Mouse (Mus musculus) WW6 (cell line): ENCODE results near the gene Pigb.
"Not testable (repeated sequence)": the region's sequence is repeated elsewhere in the genome, so short reads cannot be mapped to it uniquely, and the experiment has no call there.

Experiments used
- DNase-seq: peaks from one replicate; pipeline ENCODE4 v3.0.0-alpha.2; 2013; ENCODE audit warnings: low read depth, low spot score

Pigb gene

DNA sequence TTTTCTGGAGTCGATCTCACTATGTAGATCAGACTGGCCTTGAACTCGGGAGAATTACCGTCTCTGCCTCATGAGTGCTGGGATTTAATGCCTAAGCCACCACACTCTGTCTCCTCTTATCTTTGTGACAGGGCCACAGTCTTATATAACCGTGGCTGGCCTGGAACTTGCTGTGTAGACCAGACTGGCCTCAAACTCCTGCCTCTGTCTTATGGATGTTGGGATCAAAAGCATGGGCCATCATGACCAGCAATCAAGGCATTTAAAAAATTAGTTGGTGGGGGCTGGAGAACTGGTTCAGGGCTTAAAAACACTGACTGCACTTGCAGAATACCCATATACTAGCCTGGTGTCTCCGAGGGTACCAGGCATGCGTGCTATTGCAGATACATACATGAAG, at the start of gene Pigb:
Gene Pigb, minus strand, starts transcription at position 299 of the 400 bp plus-strand sequence.
- no peak for DNase-seq

DNA sequence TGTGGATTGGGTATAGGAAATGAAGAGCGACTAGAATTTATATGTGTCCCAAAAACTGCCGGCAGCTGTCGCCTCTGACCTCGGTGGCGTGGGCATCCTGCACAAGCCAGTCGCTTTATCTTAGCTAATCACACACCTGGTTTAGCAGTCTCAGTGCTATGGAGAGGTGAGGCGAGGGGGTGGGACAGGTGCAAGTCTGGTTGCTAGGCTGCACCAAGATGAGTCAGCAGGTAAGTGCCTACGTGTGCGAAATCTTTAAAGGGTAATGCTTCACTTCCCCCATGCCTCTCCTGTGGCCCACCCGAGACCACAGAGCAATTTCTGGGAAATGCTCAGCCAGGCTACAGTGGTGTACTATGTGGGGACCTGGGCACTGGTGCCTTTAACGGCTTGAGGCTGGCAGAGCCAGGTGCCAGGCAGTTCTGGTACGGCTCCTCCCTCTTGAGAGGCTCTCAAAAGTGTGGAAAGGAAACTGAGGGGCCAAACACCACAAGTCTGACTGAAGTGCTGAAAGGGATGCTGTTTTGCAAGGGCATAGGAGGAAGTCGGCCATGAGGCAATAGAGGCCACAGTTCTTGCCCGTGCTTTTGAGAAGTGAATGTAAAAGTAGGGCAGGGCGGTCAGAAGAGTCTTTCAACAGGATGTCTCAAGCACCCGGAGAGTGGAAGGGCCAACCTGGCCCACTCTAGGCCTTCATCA, 49.2 kb upstream of the Pigb start:
- no peak for DNase-seq

DNA sequence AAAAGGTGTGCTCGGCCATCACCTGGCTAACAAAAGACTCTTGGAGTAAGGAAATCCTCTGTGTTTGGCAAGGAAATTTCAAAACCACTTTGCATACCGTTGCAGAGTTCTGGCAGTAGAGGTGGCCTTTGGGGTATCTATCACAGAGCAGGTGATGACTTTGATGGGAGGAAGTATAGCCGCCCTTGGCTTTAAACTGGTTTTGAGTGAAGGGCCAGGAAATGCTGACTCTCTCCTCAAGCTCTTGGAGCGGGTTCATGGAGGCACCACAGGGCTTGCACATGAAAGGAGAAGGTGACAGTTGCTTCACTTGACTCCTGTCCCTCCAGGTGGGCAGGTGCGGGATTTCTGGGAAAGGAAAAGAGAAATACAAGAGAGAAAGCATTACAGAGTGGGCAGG, 47.4 kb upstream of the Pigb start:
- DNase-seq, result no peak

DNA sequence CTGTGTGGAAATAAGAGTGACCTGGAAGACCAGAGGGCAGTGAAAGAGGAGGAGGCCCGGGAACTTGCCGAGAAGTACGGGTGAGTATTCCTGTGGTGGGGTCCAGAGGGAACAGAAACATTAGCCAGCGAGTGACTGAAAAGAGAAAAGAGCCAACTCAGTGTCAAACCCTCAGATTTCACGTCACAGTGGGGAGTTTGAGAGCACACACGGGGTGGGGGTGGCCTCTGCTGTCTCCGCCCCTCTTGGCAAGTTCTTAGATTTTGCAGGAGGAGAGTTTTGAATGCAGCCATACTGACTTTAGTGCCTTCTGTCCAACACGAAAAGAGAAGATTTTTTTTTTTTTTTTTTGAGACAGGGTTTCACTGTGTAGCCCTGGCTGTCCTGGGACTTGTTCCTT, 46.9 kb upstream of the Pigb start:
- DNase-seq, result no peak

DNA sequence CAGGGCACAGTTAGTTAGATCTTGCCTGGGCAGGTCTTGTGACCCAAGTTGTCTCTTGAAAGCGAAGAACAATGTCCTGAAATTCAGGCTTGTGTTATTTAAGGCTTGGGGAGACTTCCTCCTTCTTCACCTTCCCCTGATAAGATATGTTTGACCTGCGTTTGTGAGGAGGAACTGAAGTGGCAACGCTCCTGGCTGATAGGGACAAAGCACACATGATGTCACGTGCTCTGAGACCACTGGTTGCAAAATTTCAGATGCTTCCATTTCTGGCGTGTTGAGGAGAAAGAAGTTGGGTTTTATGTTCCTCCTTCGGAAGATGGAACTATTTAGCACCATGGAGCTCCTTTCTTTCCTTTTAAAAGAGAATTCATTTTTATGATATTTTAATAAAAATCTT, 45.7 kb upstream of the Pigb start:
- no peak for DNase-seq

DNA sequence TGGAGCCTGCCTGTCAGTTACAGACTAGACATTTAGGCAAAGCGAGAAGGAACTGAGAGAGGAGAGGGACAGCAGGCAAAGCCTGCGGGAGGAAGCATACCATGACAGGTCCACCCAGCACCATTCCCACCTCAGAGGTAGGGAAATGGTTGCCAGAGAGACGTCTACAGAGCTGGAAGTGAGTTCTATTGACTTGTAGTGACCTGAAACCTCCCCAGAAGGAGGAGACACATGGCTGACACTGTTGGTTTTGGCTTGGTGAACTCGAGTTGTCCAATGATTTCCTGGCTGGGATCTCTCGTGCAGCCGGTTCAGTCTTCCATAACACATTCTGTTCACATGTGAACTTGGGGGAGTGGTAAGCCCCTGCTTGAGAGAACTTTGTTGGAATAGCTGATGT, 43.8 kb upstream of the Pigb start:
- no peak for DNase-seq

DNA sequence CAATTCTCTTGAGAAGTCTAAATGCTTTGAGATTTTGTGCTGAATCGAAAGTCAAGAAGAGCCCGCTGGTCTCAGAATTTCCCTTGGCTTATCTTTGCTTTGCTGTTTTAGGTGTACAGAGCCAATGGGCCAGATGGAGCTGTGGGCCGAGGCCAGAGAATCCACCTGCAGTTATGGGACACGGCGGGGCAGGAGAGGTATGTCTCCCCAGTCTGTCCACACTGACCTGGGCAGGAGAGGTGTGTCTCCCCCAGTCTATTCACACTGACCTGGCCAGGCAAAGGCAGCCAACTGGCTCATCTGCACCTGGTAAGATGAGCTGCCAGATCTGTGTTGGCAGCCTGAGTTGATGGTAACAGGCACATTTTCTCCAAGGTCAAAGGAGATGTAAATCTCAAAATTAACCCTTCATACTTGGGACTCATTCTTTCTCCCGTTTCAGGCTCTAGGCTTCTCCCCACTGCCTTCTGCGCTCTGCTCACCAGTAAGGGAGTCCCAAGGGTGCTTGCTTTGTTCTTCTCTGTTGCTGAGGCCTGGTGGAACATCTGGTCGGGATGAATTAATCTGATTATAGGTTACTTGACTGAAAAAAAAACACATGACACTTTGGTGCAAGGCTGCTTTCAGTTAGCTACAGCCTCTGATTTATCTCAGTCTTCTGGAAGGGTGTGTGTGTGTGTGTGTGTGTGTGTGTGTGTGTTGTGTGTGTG, 42.3 kb upstream of the Pigb start:
- no peak for DNase-seq

DNA sequence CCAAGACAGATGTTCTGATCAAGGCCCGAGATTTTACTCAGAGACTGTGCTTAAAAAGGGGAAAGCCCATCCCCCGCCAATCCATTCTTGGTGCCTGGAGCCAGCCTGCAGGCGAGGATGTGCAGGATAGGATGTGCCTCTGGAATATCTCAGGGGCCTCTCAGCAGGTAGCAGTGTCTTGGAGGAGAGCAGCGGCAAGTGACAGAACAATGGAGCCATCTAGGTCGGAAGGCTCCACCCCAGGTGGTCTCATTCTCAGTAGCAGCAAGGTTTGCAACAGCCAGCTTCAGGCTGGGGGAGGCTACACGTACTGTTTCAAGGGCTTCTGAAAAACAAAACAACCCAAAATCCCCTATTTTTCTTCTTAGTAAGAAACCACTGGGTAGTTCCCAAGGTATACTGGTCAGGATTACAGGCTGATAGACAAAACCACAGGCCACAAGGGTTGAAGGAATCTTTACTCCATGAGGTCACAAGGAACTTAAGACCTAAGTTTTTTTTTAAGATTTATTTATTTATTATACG, 39.7 kb upstream of the Pigb start:
- peak; percentile 47 for DNase-seq

DNA sequence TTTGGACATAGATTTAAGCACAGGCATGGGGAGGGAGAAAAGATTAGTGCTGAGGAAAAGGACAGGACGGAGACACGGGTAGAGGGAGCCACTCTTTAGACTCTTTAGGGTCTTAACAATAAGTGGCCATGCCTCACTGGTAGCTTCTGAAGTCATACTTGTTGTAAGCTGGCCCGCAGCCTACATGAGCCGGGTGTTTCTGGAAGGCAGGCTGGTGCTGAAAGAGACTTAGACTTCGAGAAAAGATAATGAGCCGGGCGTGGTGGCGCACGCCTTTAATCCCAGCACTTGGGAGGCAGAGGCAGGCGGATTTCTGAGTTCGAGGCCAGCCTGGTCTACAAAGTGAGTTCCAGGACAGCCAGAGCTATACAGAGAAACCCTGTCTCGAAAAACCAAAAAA, 39.2 kb upstream of the Pigb start:
- DNase-seq, result not testable (repeated sequence)

DNA sequence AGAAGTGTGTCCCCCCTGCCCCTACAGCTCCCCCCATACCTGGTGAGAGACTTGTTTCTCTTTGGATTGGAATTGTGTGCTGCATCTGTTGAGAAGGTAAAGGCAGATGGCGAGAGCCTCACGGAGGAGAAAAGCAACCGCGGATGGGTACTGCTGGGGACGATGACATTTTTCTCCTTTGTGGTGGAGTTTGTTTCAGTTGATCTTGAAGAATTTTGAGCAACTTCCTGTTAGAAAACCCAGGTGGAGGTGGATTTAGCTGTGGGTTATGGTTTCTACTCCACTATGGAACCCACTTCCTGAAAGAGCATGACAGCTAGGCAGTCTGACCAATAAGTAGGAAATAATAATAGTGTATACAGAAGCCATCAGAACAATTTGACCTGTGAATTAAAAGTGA, 33.0 kb upstream of the Pigb start:
- no peak for DNase-seq

DNA sequence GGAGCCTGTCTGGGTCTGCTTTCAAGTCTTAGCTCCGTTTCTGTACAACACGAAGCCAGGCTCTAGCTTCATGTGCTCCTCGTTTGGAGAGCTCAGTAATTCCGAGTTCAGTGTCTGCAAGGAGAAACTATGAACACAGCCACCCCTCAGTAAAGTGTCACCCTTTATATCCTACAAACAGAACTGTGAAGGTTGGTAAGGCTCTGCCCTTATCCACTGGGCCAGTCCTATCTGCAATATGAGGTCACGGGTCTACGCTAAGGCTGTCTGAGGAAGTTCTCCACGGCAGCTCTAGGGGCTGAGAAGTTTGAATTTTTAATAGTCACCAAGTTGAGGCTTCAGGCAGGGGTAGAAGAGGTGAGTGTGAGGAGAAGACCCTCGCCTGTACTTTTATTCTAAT, 32.2 kb upstream of the Pigb start:
- no peak for DNase-seq

DNA sequence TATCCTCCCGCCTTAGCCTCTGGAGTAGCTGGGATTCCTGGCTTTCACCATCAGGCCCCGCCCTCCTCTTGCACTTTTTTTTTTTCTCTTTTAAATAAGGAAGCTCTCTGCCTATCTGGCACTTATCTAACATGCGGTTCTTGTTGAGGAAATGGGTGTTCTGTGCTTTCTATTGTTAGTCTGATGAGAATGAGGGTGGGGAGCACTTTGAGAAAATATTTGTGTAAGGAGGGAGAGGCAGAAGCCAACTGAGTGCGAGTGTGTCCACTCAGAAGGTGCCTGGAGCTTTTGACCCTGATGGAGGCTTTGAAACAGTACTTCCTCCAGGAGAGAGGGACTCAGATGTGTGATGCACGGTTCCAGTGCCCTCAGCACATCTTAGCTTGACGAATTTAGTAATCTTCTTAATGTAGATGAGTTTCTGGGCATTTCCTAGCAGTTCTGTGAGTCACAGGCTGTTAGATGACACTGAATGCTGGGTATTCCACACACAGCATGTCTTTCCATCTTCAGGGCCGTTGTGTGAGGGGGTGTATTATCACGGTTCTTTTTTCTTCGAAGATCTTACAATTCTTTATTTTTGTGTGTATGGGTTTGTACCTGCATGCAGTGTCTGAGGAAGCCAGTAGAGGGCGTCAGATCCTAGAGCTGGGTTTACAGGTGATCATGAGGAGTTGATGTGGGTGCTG, 30.9 kb upstream of the Pigb start:
- DNase-seq, result peak; percentile 40

DNA sequence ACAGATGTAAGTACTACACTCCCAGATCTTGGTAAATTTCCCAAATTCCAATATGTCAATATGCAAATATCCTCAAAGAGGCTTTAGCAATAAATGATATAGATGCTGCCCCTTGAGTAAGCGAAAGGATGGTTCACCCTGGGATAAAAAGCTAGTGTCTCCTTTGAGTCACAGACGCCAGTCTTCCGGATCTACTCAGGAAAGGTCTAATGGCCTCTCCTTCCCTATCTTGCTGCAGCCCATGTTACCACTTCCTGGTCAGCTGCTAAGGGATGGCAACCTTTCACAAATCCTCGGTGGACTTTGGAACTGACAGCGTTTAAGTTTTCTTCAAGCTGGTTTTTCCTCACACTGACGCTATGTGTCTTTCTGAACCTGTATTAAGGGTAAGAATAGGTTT, 28.5 kb upstream of the Pigb start:
- DNase-seq, result no peak

DNA sequence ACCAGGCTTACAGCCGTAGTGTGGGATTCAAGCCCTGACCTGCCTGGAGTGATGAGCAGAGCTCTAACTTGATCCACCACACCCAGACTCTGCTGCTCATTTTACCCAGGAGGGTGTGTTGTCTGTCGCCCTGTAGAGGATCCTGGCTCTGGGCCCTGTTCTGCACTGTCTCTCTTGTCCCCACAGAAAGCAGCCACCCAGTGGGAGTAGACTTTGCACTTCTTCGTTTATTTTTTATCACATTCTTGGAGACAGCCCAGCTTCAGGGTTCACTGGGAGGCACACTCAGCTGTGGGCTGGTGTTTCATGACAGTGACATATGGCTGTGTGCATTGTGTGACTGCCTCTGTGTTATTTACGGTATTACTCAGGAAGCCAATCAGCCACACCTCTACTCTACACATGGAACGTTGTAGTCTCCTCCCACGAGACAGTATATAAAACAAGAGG, 28.1 kb upstream of the Pigb start:
- DNase-seq, result no peak

DNA sequence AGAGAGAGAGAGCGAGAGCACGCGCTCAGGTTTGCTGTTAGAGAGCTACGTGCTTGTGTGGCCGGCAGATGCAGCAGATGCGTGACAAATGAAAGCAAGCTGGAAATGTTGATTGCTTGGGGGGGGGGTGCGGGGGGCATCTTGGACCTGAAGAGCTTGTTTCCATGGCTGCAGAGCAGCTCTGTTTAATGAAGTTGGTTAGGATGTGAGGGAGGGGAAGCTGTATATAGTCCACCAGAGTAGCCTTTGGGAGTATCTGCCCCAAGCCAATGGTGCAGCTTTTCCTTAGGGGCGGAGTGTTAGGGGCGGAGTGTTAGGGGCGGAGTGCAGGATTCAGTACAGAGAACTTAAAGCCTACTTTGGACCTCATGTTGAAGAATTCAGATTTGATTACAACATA, 26.9 kb upstream of the Pigb start:
- no peak for DNase-seq

DNA sequence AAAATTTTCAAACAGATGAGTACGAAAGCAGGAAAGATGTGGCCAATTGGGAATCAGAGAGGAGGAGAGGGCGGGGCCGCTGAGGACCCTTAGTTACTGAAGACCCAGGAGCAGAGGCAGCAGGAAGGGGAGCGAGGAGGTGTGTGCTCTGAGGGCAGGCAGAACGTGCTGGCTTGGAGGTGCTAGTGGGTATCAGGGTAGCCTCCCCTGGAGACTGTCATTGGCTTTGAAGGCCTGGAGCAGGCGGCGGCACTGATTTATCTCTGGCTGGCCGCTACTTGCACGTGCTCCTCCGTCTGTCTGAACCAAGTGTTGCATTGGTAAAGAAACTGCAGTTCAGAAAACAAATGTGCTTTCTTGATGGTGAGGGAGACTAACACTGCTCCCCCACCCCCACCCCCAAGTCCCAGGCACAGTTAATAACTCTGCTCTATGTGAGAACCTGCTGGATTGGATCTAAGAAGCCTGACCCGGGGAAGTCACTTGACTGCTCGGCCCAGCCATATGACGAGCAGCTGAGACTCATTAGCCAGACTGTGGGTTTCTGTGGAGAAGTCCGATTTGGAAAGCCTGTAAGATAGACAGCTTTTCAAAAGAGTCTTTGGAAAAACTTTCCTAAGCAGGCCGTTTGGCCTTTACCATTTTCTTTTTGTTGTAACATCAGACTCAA, 23.6 kb upstream of the Pigb start:
- DNase-seq, result no peak

DNA sequence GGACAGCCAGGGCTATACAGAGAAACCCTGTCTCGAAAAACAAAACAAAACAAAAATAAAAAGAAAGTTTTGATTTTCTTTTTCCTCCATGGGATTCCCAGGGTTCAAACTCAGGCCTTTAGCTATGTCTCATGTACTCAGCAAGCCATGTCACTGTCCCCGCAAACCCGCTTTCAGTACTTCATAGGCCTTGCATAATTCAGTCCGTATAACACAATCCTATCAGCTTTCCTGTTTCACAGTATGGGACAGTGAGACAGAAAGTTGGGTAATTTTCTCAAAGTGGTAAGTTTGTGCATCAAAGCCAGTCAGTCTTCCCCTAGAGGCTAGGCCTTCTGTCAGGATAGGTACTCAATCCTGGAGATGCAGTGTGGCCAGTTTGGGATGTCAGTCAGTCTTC, 19.0 kb upstream of the Pigb start:
- DNase-seq, result no peak

DNA sequence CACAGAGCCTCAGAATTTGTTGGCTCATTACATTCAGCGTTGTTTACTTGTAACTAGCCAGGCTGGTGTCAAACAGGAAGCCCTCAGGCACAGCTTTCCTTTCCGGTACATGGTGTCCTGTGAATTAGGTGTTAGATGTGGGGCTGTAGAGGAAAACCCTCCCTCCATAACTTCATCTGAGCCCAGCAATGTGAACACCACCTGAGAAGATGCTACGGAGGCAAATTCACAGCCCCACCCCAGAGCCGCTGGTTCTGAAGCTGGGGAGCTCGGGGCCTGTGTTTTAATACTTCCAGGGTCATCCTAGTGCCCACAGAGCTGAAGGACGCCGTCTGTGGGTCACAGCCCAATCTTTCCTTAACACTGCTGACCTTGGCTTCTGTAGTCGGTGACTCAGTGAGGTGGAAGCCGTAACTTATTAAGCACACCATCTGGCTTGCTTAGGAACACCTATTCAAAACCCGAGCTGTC, 15.3 kb upstream of the Pigb start:
- no peak for DNase-seq

DNA sequence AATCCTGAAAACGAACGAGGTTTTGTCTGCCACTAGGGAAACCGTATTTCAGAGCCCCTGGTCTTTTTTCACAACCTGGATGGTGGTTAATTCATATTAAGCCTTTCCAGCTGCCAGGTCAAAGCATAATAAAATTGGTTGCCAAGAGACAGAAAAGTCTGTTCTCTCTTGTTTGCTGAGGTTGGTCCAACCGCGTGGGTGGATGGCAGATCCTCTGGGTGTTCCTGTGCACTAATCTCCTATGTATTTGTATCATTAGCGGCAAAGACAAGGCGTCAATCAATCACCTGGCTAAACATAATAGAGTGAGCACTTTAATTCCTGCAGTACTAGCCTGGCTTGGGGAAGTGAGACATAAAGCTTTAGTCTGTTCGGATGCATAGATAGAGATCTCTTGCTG, 10.4 kb upstream of the Pigb start:
- DNase-seq, result no peak

DNA sequence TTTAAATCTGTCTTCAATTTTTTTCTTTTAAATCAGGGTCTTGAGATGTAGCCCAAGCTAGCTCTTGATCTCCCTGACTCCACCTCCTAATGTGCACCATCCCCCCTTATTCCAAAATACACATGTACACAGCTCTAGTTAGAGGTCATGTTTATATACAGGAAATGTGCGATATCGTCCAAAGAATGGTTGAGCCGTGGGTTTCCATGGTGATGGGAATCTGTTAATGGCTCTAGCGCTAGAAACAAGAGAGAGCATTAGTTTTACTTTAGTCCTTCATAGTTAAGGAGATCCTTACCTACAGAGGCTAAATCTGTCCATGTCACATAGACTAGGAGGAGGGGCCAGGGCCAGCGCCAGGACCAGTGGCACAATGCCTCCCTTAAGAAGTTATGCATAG, 9.7 kb upstream of the Pigb start:
- DNase-seq, result no peak

DNA sequence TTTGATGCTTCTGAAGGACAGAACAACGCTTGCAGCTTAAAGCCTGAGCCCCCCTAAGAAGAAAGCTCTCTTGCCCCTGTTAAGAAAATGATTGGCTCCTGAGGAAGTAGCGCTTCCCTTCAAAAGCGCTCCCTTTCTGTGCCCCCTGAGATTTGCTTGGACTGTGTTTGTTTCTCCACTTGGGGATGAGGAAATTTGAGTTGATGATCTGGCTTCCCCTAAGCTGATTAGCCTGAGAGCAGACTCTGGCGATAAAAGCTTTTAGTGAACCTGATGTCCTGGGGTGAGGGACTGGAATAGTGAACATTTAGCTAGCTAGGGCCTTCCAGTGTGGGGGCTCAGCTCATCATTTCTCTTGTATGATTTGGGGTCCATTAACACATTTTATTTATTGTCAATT, 8.7 kb upstream of the Pigb start:
- DNase-seq, result no peak

DNA sequence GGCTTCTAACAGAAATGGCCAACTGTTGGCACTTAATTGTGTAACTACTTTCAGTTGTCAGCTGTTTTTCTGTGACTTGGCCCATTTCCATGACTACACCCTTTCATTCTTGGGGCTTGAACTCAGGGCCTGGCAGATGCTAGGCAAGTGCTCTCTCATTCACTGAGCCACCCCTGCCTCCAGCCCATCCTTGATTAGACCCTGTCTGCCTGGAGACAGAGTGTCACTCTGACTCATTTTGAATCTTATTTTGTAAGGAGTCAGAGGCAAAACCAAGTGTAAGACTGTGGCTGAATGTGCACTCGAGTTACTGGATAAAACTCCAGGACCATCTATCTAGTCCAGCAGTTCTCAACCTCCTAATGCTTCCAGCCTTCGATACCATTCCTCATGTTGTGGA, 7.7 kb upstream of the Pigb start:
- no peak for DNase-seq
